ENCODE assay signal across 8 mouse cellular contexts in genomic region chr7:128672408-128673010, GRCm38 (mm10).
DNase-seq lines count a peak whose midpoint lies in the region; ATAC-seq lines count a peak whose summit lies in the region.

No protein-coding gene starts in this region.

- H3K27me3 ChIP-seq in kidney, embryonic 14.5 days (ENCODE audit: control insufficient read depth, insufficient read depth, low read length): no peaks in the 10 kb centered on the region
- H3K27me3 ChIP-seq in embryonic facial prominence, embryonic 12.5 days: no peaks in the 10 kb centered on the region
- no peaks in the 10 kb centered on the region for H3K27me3 ChIP-seq in hindbrain, embryonic 15.5 days

- H3K4me2 ChIP-seq in kidney, embryonic 14.5 days (replicated peaks; ENCODE audit: low read depth, low read length): no peak overlapping the region
- peak overlapping the region; percentile 26; the same call in 1 of the 2 replicates for H3K4me2 ChIP-seq in embryonic facial prominence, embryonic 12.5 days (replicated peaks)
- peak overlapping the region; percentile 35 for H3K4me2 ChIP-seq in hindbrain, embryonic 15.5 days

- 0 out of 2 replicates have a peak, but pooled peaks cover 6% of the 10 kb centered on the region for H3K4me1 ChIP-seq in kidney, embryonic 14.5 days (ENCODE audit: control insufficient read depth, insufficient read depth, low read length)
- H3K4me1 ChIP-seq in embryonic facial prominence, embryonic 12.5 days: peaks cover 9% of the 10 kb centered on the region
- peaks cover 23% of the 10 kb centered on the region for H3K4me1 ChIP-seq in hindbrain, embryonic 15.5 days (replicated peaks)

- WGBS in kidney, embryonic 14.5 days: 23% methylated on average over 15 of the region's 15 CpGs
- WGBS in embryonic facial prominence, embryonic 12.5 days: 7% methylated on average over 15 of the region's 15 CpGs
- WGBS in hindbrain, embryonic 15.5 days: 4% methylated on average over 15 of the region's 15 CpGs

- intact Hi-C loops in gastrocnemius, postnatal 14 days (cut with DNase I; ENCODE audit: low total_unique reads): no loop called here

- H3K9ac ChIP-seq in kidney, embryonic 14.5 days (ENCODE audit: low read depth, low read length): no peak overlapping the region
- no peak overlapping the region for H3K9ac ChIP-seq in embryonic facial prominence, embryonic 12.5 days
- H3K9ac ChIP-seq in hindbrain, embryonic 15.5 days: no peak overlapping the region

- DNase-seq in kidney, postnatal 25 days: no peak
- DNase-seq in adrenal gland, postnatal 36 days: peak; percentile 70 to 80
- DNase-seq in urinary bladder, postnatal 36 days (ENCODE audit: low spot score in 2 of 2): no peak
- no peak for DNase-seq in gastrocnemius, postnatal 14 days

- peaks cover 8% of the 10 kb centered on the region; the same call in 1 of the 2 replicates for H3K36me3 ChIP-seq in kidney, embryonic 14.5 days (ENCODE audit: control insufficient read depth, insufficient read depth, low read length)
- H3K36me3 ChIP-seq in embryonic facial prominence, embryonic 12.5 days: no peaks in the 10 kb centered on the region
- 0 out of 2 replicates have a peak, but pooled peaks cover 3% of the 10 kb centered on the region for H3K36me3 ChIP-seq in hindbrain, embryonic 15.5 days

- peak; percentile 62; the same call in 1 of the 2 replicates for ATAC-seq in kidney, embryonic 14.5 days (ENCODE audit: low FRiP score, low TSS enrichment)
- peak; percentile 67; the same call in 1 of the 2 replicates for ATAC-seq in embryonic facial prominence, embryonic 12.5 days (ENCODE audit: insufficient number of reproducible peaks, insufficient read depth, low FRiP score, low TSS enrichment)
- ATAC-seq in hindbrain, embryonic 15.5 days (ENCODE audit: low FRiP score, low read depth): peak; percentile 80
- ATAC-seq in megakaryocyte-erythroid progenitor cell, adult 5-6 weeks (replicated peaks; ENCODE audit: low FRiP score, low TSS enrichment, poor library complexity, severe bottlenecking): peak; percentile 97

- no peak overlapping the region for H3K27ac ChIP-seq in kidney, embryonic 14.5 days (ENCODE audit: low read depth, low read length)
- no peak overlapping the region for H3K27ac ChIP-seq in embryonic facial prominence, embryonic 12.5 days
- H3K27ac ChIP-seq in hindbrain, embryonic 15.5 days (replicated peaks): peak overlapping the region; percentile 81

- no peak overlapping the region for H3K4me3 ChIP-seq in kidney, embryonic 14.5 days (ENCODE audit: low read length)
- H3K4me3 ChIP-seq in embryonic facial prominence, embryonic 12.5 days: no peak overlapping the region
- H3K4me3 ChIP-seq in hindbrain, embryonic 15.5 days: 0 out of 2 replicates have a peak overlapping the region, but pooled peaks have one; percentile 3

- no peaks in the 10 kb centered on the region for H3K9me3 ChIP-seq in kidney, embryonic 14.5 days (ENCODE audit: control insufficient read depth, low read length)
- H3K9me3 ChIP-seq in embryonic facial prominence, embryonic 12.5 days: no peaks in the 10 kb centered on the region
- no peaks in the 10 kb centered on the region for H3K9me3 ChIP-seq in hindbrain, embryonic 15.5 days

Comparison
In these comparisons a context has a peak if more than half of its experiments do, and no peak if none do; other contexts are left out.
1. DNase-seq: peak in adrenal gland, postnatal 36 days (2 of 2); none in kidney, postnatal 25 days (0 of 2), urinary bladder, postnatal 36 days (0 of 2) and gastrocnemius, postnatal 14 days (single experiment).
2. Peak in every context shown above with its lines, with median percentiles within 50 percentile points of each other: ATAC-seq.